ENCODE assay signal across 14 mouse cellular contexts in the genomic region with DNA sequence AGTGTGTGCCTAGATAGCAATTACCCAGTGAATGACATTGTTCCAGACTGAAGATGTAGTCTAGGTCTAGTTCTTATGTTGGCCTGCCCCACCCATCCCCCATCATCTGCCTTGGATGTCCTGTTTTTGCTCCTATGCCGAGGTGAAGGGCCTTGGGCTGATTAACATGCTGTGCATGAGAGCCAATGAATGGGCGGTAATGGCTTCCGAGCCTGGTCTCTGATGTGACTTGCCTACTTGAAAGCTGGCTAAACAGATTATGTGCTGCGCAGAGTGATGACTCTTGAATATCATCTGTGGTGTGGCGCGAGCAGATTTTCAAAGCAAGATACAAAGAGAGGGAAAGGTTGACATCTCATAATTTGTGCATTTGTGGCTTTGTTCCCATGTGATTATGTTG.
"Had no signal": no experiment of that assay in that cellular context is flagged by ENCODE, and none has a peak within 500 bp of the region (broad histone marks: within the 10 kb centered on the region; RNA-seq: fewer than 3 reads in every experiment).

No protein-coding gene starts in this region.

- DNase-seq: kidney, adult 18-20 months; kidney, postnatal 10 days; kidney, postnatal 4 days; lung, adult 2 months; lung, postnatal 36 days; retina, postnatal 1 day; right cerebral cortex, postnatal 25 days; thymus, postnatal 36 days had no signal

- ATAC-seq: intestine, embryonic 15.5 days; lung, postnatal 0 days had no signal

- H3K9me3 ChIP-seq: intestine, embryonic 15.5 days; limb, embryonic 10.5 days; liver, embryonic 15.5 days; neural tube, embryonic 13.5 days had no signal

- H3K27ac ChIP-seq: intestine, embryonic 15.5 days; limb, embryonic 10.5 days; liver, embryonic 15.5 days; neural tube, embryonic 13.5 days had no signal

- H3K36me3 ChIP-seq: liver, embryonic 15.5 days; neural tube, embryonic 13.5 days had no signal

- H3K4me1 ChIP-seq: intestine, embryonic 15.5 days; liver, embryonic 15.5 days; neural tube, embryonic 13.5 days had no signal

- H3K9ac ChIP-seq: intestine, embryonic 15.5 days; liver, embryonic 15.5 days; neural tube, embryonic 13.5 days had no signal

- H3K4me2 ChIP-seq: intestine, embryonic 15.5 days; liver, embryonic 11.5 days; liver, embryonic 15.5 days; neural tube, embryonic 13.5 days had no signal

- H3K4me3 ChIP-seq: intestine, embryonic 15.5 days; limb, embryonic 10.5 days; liver, embryonic 15.5 days; neural tube, embryonic 13.5 days had no signal

- H3K27me3 ChIP-seq: intestine, embryonic 15.5 days; liver, embryonic 15.5 days; neural tube, embryonic 13.5 days had no signal
